Mouse (Mus musculus): Measurements from ENCODE around the gene Nrgn.

DNA sequence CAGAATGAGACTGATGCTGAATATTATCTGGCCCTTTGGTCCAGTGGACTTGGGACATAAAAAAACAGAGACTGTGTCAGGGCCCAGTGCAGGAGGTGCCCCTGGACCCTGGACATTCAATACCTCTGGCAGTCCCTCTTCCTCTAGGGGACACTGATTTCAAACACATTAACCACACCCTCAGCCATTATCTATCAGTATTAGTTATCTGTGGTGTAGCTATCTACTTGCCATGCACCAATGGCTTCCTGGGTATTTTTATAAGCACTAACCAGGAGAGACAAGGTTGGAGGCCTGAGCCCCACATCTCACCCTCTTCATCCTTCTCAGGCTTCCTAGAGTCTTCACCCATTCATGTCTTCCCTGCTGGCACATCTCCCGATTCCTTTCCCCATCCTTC is 2.3 kb downstream of the Nrgn start:
- TF ChIP-seq CTCF (conservative IDR thresholded peaks at IDR 0.05; ENCODE audit: insufficient read depth, insufficient read length, low read depth, low read length) (no peak), POLR2A (IDR thresholded peaks at IDR 0.05; ENCODE audit: low read depth, low read length) (no peak)
